Mouse (Mus musculus) liver, embryonic 11.5 days (tissue): Measurements from ENCODE around the gene Vcl. TPM values are rescaled to one million over a fixed set of nuclear protein-coding genes. Genes with fewer than 3 reads are reported as not detected.

ENCODE experiments used
- ATAC-seq: fragments of 200-750 bp; cut with Nextera tagmentation; replicated peaks from 2 replicates; pipeline ENCODE4 v1.8.0; 2017; ENCODE audit warnings: moderate number of reproducible peaks, mild to moderate bottlenecking, moderate TSS enrichment, moderate library complexity; ENCODE audit not compliant: low FRiP score
- DNase-seq: peaks from one replicate; pipeline ENCODE4 v3.0.0-alpha.2; 2017; ENCODE audit warnings: low spot score
- H3K27ac ChIP-seq: fragments of 300-500 bp; sonication (generic); 2 replicates; pipeline ENCODE4 v1.5.1; 2014; ENCODE audit warnings: mild to moderate bottlenecking, low read depth, low read length, control low read depth
- H3K27me3 ChIP-seq: fragments of 300-500 bp; sonication (generic); replicated peaks from 2 replicates; pipeline ENCODE4 v1.6.1; 2014; ENCODE audit warnings: low read length, mixed read lengths; ENCODE audit not compliant: control insufficient read depth, insufficient read depth
- H3K36me3 ChIP-seq: fragments of 300-500 bp; sonication (generic); 2 replicates; pipeline ENCODE4 v1.6.1; 2014; ENCODE audit warnings: mild to moderate bottlenecking, low read length, moderate library complexity, mixed read lengths; ENCODE audit not compliant: control insufficient read depth, insufficient read depth
- H3K4me1 ChIP-seq: fragments of 300-500 bp; sonication (generic); replicated peaks from 2 replicates; pipeline ENCODE4 v1.6.1; 2014; ENCODE audit warnings: low read length, mixed read lengths; ENCODE audit not compliant: control insufficient read depth, insufficient read depth
- H3K4me2 ChIP-seq: fragments of 300-500 bp; sonication (generic); 2 replicates; pipeline ENCODE4 v1.6.1; 2014; ENCODE audit warnings: mild to moderate bottlenecking, control low read depth, moderate library complexity
- H3K4me3 ChIP-seq: fragments of 300-500 bp; sonication (generic); 2 replicates; pipeline ENCODE4 v1.5.1; 2014; ENCODE audit warnings: low read depth, low read length, control low read depth
- H3K9ac ChIP-seq: fragments of 300-500 bp; sonication (generic); 2 replicates; pipeline ENCODE4 v1.6.1; 2014; ENCODE audit warnings: low read depth, low read length, control low read depth
- H3K9me3 ChIP-seq: fragments of 300-500 bp; sonication (generic); 2 replicates; pipeline ENCODE4 v1.6.1; 2016; ENCODE audit warnings: low read length, inconsistent platforms, mixed read lengths; ENCODE audit not compliant: control insufficient read depth
- WGBS: fragments of 180-500 bp; shearing (Covaris S2); extraction: QIAGEN DNeasy Blood & Tissue Kit; methylation state at CpG from one replicate; pipeline ENCODE4 v1.1.7; 2014; 5-methylcytosine and 5-hydroxymethylcytosine counted together
- polyA plus RNA-seq: library from polyadenylated mRNA; unstranded; fragments of >200 nt; fragmentation: Nextera tagmentation; extraction: Ambion mirVana; gene quantifications from 2 replicates; pipeline ENCODE4 v1.2.1, GENCODE M21; 2014

Gene Vcl
- polyA plus RNA-seq, 1 experiment from 2014 or later, result 59.0 TPM

- DNase-seq, result no peak
- Histone ChIP-seq H3K36me3 (peaks cover 5% of the 10 kb centered on the region), H3K4me3 (no peak overlapping the region), H3K4me2 (no peak overlapping the region), H3K4me1 (peaks cover 18% of the 10 kb centered on the region), H3K27ac (no peak overlapping the region), H3K27me3 (no peaks in the 10 kb centered on the region), H3K9ac (no peak overlapping the region), H3K9me3 (no peaks in the 10 kb centered on the region)
- ATAC-seq, result no peak
- 85% methylated on average over 4 of the region's 4 CpGs for WGBS
Measured at GRCm38 (mm10) chr14:20999617-21000016, 70.4 kb downstream of the Vcl start.

- ATAC-seq, result no peak
- peaks cover 27% of the 10 kb centered on the region for H3K36me3 ChIP-seq
Measured at GRCm38 (mm10) chr14:21013800-21014334, 84.7 kb downstream of the Vcl start.

GRCm38 (mm10) chr14:21017871-21018270 lies 88.7 kb downstream of the Vcl start:
- H3K4me2 ChIP-seq, result no peak overlapping the region
- H3K9me3 ChIP-seq, result no peaks in the 10 kb centered on the region
- H3K9ac ChIP-seq, result no peak overlapping the region
- WGBS, result 90% methylated on average over 5 of the region's 5 CpGs
- H3K27me3 ChIP-seq, result no peaks in the 10 kb centered on the region
- no peak overlapping the region for H3K27ac ChIP-seq
- H3K4me3 ChIP-seq, result no peak overlapping the region
- ATAC-seq, result no peak
- H3K4me1 ChIP-seq, result no peaks in the 10 kb centered on the region
- peaks cover 34% of the 10 kb centered on the region for H3K36me3 ChIP-seq
- no peak for DNase-seq

More at GRCm38 (mm10) chr14:21013800-21014334, 84.7 kb downstream of the Vcl start:
- Histone ChIP-seq H3K27me3 (no peaks in the 10 kb centered on the region), H3K9me3 (no peaks in the 10 kb centered on the region), H3K4me1 (no peaks in the 10 kb centered on the region), H3K4me3 (no peak overlapping the region), H3K27ac (no peak overlapping the region), H3K9ac (no peak overlapping the region), H3K4me2 (no peak overlapping the region)
- WGBS, result 79% methylated on average over 5 of the region's 5 CpGs
- DNase-seq, result no peak

GRCm38 (mm10) chr14:21018977-21019376 lies 89.8 kb downstream of the Vcl start:
- no peak for DNase-seq
- Histone ChIP-seq H3K4me1 (no peaks in the 10 kb centered on the region), H3K27ac (no peak overlapping the region), H3K36me3 (peaks cover 36% of the 10 kb centered on the region), H3K4me2 (no peak overlapping the region), H3K9ac (no peak overlapping the region), H3K4me3 (no peak overlapping the region), H3K27me3 (no peaks in the 10 kb centered on the region), H3K9me3 (no peaks in the 10 kb centered on the region)
- 67% methylated on average over 3 of the region's 3 CpGs for WGBS
- ATAC-seq, result 0 out of 2 replicates have a peak, but pooled peaks have one; percentile 49

- Histone ChIP-seq H3K9me3 (no peaks in the 10 kb centered on the region), H3K4me1 (no peaks in the 10 kb centered on the region), H3K4me2 (no peak overlapping the region), H3K9ac (no peak overlapping the region), H3K27me3 (no peaks in the 10 kb centered on the region), H3K4me3 (no peak overlapping the region), H3K27ac (no peak overlapping the region), H3K36me3 (peaks cover 41% of the 10 kb centered on the region)
- DNase-seq, result no peak
- ATAC-seq, result no peak
- WGBS, result 93% methylated on average over 8 of the region's 8 CpGs
Measured at GRCm38 (mm10) chr14:21020435-21020834, 91.2 kb downstream of the Vcl start.

- no peak for ATAC-seq
Measured at GRCm38 (mm10) chr14:21027542-21027941, 98.3 kb downstream of the Vcl start.

GRCm38 (mm10) chr14:21029025-21029659 lies 99.9 kb downstream of the Vcl start:
- no peak for DNase-seq
- Histone ChIP-seq H3K36me3 (peaks cover 34% of the 10 kb centered on the region), H3K27me3 (no peaks in the 10 kb centered on the region), H3K9ac (no peak overlapping the region), H3K4me3 (no peak overlapping the region), H3K4me2 (no peak overlapping the region), H3K4me1 (peaks cover 3% of the 10 kb centered on the region; the same call in 1 of the 2 replicates), H3K9me3 (no peaks in the 10 kb centered on the region), H3K27ac (no peak overlapping the region)
- ATAC-seq, result no peak
- WGBS, result 85% methylated on average over 11 of the region's 11 CpGs

More at GRCm38 (mm10) chr14:21027542-21027941, 98.3 kb downstream of the Vcl start:
- no peak overlapping the region for H3K4me3 ChIP-seq
- H3K27me3 ChIP-seq, result no peaks in the 10 kb centered on the region
- no peak overlapping the region for H3K9ac ChIP-seq
- no peaks in the 10 kb centered on the region for H3K9me3 ChIP-seq
- peaks cover 3% of the 10 kb centered on the region; the same call in 1 of the 2 replicates for H3K4me1 ChIP-seq
- peaks cover 38% of the 10 kb centered on the region for H3K36me3 ChIP-seq
- H3K27ac ChIP-seq, result no peak overlapping the region
- H3K4me2 ChIP-seq, result no peak overlapping the region
- DNase-seq, result no peak

GRCm38 (mm10) chr14:21031783-21032511 lies 102.7 kb downstream of the Vcl start:
- Histone ChIP-seq H3K9me3 (no peaks in the 10 kb centered on the region), H3K9ac (no peak overlapping the region), H3K36me3 (peaks cover 25% of the 10 kb centered on the region), H3K27ac (peak overlapping the region; percentile 32), H3K4me3 (no peak overlapping the region), H3K4me2 (no peak overlapping the region), H3K27me3 (no peaks in the 10 kb centered on the region), H3K4me1 (peaks cover 3% of the 10 kb centered on the region; the same call in 1 of the 2 replicates)
- DNase-seq (no peak), ATAC-seq (peak; percentile 47; the same call in 1 of the 2 replicates)
- WGBS, result 82% methylated on average over 6 of the region's 6 CpGs
